Mouse (Mus musculus) 416B (cell line): ENCODE results near the gene Mettl6.
"Not testable (repeated sequence)": the region's sequence is repeated elsewhere in the genome, so short reads cannot be mapped to it uniquely, and the experiment has no call there.

Experiments
- DNase-seq: peaks from one replicate; pipeline ENCODE4 v3.0.0; 2011; ENCODE audit warnings: low read depth

Gene Mettl6

GRCm38 (mm10) chr14:31472451-31473061 is 22.3 kb downstream of the Mettl6 start:
- peak; percentile 84 for DNase-seq

GRCm38 (mm10) chr14:31469711-31470110 is 25.1 kb downstream of the Mettl6 start:
- DNase-seq: peak; percentile 23

- DNase-seq: no peak
Observed at GRCm38 (mm10) chr14:31464176-31464575, 30.7 kb downstream of the Mettl6 start.

- no peak for DNase-seq
Observed at GRCm38 (mm10) chr14:31462886-31463285, 32.0 kb downstream of the Mettl6 start.

GRCm38 (mm10) chr14:31462226-31462625 is 32.6 kb downstream of the Mettl6 start:
- DNase-seq: peak; percentile 61

- DNase-seq: no peak
Observed at GRCm38 (mm10) chr14:31458006-31458405, 36.8 kb downstream of the Mettl6 start.

- no peak for DNase-seq
Observed at GRCm38 (mm10) chr14:31456064-31456721, 38.6 kb downstream of the Mettl6 start.

- DNase-seq: no peak
Observed at GRCm38 (mm10) chr14:31454849-31455566, 39.8 kb downstream of the Mettl6 start.

GRCm38 (mm10) chr14:31453946-31454345 is 40.9 kb downstream of the Mettl6 start:
- DNase-seq: not testable (repeated sequence)

GRCm38 (mm10) chr14:31448994-31449393 is 45.8 kb downstream of the Mettl6 start:
- no peak for DNase-seq

GRCm38 (mm10) chr14:31443616-31444015 is 51.2 kb downstream of the Mettl6 start:
- DNase-seq: no peak

GRCm38 (mm10) chr14:31440725-31441124 is 54.1 kb downstream of the Mettl6 start:
- peak; percentile 46 for DNase-seq

- no peak for DNase-seq
Observed at GRCm38 (mm10) chr14:31440230-31440629, 54.6 kb downstream of the Mettl6 start.

GRCm38 (mm10) chr14:31439279-31439678 is 55.6 kb downstream of the Mettl6 start:
- no peak for DNase-seq

GRCm38 (mm10) chr14:31437826-31438529 is 56.9 kb downstream of the Mettl6 start:
- no peak for DNase-seq

- no peak for DNase-seq
Observed at GRCm38 (mm10) chr14:31435930-31436693, 58.7 kb downstream of the Mettl6 start, which contains the start of gene Sh3bp5. TSS of gene Sh3bp5 (minus strand) at chr14:31436078.

GRCm38 (mm10) chr14:31435018-31435915 is 59.6 kb downstream of the Mettl6 start:
- no peak for DNase-seq

GRCm38 (mm10) chr14:31434426-31434825 is 60.4 kb downstream of the Mettl6 start:
- DNase-seq: no peak

- peak; percentile 23 for DNase-seq
Observed at GRCm38 (mm10) chr14:31433851-31434360, 60.9 kb downstream of the Mettl6 start.

GRCm38 (mm10) chr14:31433126-31433525 is 61.7 kb downstream of the Mettl6 start:
- DNase-seq: no peak
